ENCODE assay signal across 8 mouse cellular contexts in the genomic region with DNA sequence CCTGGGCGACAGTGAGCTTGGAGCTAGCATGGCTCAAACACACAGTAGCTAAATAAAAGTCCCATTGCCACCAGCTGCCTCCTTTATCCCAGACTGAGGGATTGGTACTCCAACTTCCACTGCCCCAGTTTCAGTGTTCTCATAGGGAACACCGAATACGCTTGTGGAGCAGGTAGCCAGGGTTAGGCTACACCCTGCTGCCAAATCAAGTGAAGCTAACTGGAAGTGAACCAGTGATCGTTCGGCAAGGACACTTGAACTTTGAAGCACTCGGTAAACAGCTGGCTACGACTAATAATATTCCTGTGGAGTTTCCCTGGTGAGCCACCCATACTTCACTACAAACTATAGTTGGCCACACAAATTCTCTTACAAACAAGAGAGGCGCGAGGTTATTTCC. TPM values are rescaled to one million over a fixed set of nuclear protein-coding genes. Genes with fewer than 3 reads are reported as not detected.
DNase-seq lines count a peak whose midpoint lies in the region; ATAC-seq and TF ChIP-seq lines count a peak whose summit lies in the region.

No protein-coding gene starts in this region.

- DNase-seq in hindbrain, embryonic 11.5 days (ENCODE audit: low spot score) = no peak
- no peak for DNase-seq in left cerebral cortex, postnatal 4 days
- no peak for DNase-seq in frontal cortex, postnatal 10 days (ENCODE audit: low spot score in 2 of 2)

- H3K4me3 ChIP-seq in megakaryocyte, embryonic 14.5 days (replicated peaks) = peak overlapping the region; percentile 97
- peak overlapping the region; percentile 93 for H3K4me3 ChIP-seq in hindbrain, embryonic 11.5 days (ENCODE audit: low read depth, low read length)
- peak overlapping the region; percentile 85 for H3K4me3 ChIP-seq in liver, embryonic 15.5 days (replicated peaks)
- peak overlapping the region; percentile 0; the same call in 1 of the 2 replicates for H3K4me3 ChIP-seq in small intestine, adult 2 months (ENCODE audit: low read depth, low read length)

- H3K4me2 ChIP-seq in hindbrain, embryonic 11.5 days (replicated peaks; ENCODE audit: low read depth, low read length) = 0 out of 2 replicates have a peak overlapping the region, but pooled peaks have one; percentile 88
- peak overlapping the region; percentile 90 for H3K4me2 ChIP-seq in liver, embryonic 15.5 days

- intact Hi-C loops in left cerebral cortex, postnatal 4 days (cut with DNase I) = no loop called here

- no peaks in the 10 kb centered on the region for H3K27me3 ChIP-seq in megakaryocyte, embryonic 14.5 days (replicated peaks)
- no peaks in the 10 kb centered on the region for H3K27me3 ChIP-seq in hindbrain, embryonic 11.5 days (ENCODE audit: control insufficient read depth, insufficient read depth, low read length)
- no peaks in the 10 kb centered on the region for H3K27me3 ChIP-seq in liver, embryonic 15.5 days
- H3K27me3 ChIP-seq in small intestine, adult 2 months (ENCODE audit: control insufficient read depth, insufficient read depth, low read length) = no peaks in the 10 kb centered on the region

- H3K36me3 ChIP-seq in megakaryocyte, embryonic 14.5 days (replicated peaks; ENCODE audit: low read length) = peaks cover 1% of the 10 kb centered on the region
- no peaks in the 10 kb centered on the region for H3K36me3 ChIP-seq in hindbrain, embryonic 11.5 days (ENCODE audit: control insufficient read depth, insufficient read depth, low read length)
- H3K36me3 ChIP-seq in liver, embryonic 15.5 days (replicated peaks) = no peaks in the 10 kb centered on the region
- no peaks in the 10 kb centered on the region for H3K36me3 ChIP-seq in small intestine, adult 2 months (ENCODE audit: control insufficient read depth, insufficient read depth, low read length)

- no peak for TF ChIP-seq POLR2A in small intestine, adult 2 months (IDR thresholded peaks at IDR 0.05; ENCODE audit: low read depth, low read length)

- peaks cover 47% of the 10 kb centered on the region for H3K4me1 ChIP-seq in megakaryocyte, embryonic 14.5 days
- peaks cover 7% of the 10 kb centered on the region for H3K4me1 ChIP-seq in hindbrain, embryonic 11.5 days (replicated peaks; ENCODE audit: control insufficient read depth, insufficient read depth, low read length)
- peaks cover 38% of the 10 kb centered on the region for H3K4me1 ChIP-seq in liver, embryonic 15.5 days (replicated peaks)
- peaks cover 13% of the 10 kb centered on the region for H3K4me1 ChIP-seq in small intestine, adult 2 months (ENCODE audit: control insufficient read depth, insufficient read depth, insufficient read length, low read length)

- no peak overlapping the region for H3K27ac ChIP-seq in hindbrain, embryonic 11.5 days (ENCODE audit: low read depth, low read length)
- no peak overlapping the region for H3K27ac ChIP-seq in liver, embryonic 15.5 days (replicated peaks)
- no peak overlapping the region for H3K27ac ChIP-seq in small intestine, adult 2 months (ENCODE audit: insufficient read depth, low read depth, low read length)

- TF ChIP-seq CTCF in small intestine, adult 2 months (IDR thresholded peaks at IDR 0.05; ENCODE audit: extremely low read depth, insufficient read length, insufficient replicate concordance, low read depth, low read length) = no peak

- H3K9me3 ChIP-seq in megakaryocyte, embryonic 14.5 days = no peaks in the 10 kb centered on the region
- no peaks in the 10 kb centered on the region for H3K9me3 ChIP-seq in hindbrain, embryonic 11.5 days (ENCODE audit: control insufficient read depth, low read length)
- no peaks in the 10 kb centered on the region for H3K9me3 ChIP-seq in liver, embryonic 15.5 days (replicated peaks)

- ATAC-seq in megakaryocyte, adult 5-6 weeks (ENCODE audit: poor library complexity, severe bottlenecking) = no peak
- no peak for ATAC-seq in hindbrain, embryonic 11.5 days (ENCODE audit: low FRiP score)
- ATAC-seq in liver, embryonic 15.5 days (ENCODE audit: insufficient read depth) = no peak
- ATAC-seq in frontal cortex, adult (ENCODE audit: low TSS enrichment) = no peak

- no peak overlapping the region for H3K9ac ChIP-seq in hindbrain, embryonic 11.5 days (ENCODE audit: low read depth, low read length)
- H3K9ac ChIP-seq in liver, embryonic 15.5 days = peak overlapping the region; percentile 8; the same call in 1 of the 2 replicates

- WGBS in hindbrain, embryonic 11.5 days = 91% methylated on average over 9 of the region's 9 CpGs
- 74% methylated on average over 9 of the region's 9 CpGs for WGBS in liver, embryonic 15.5 days (ENCODE audit: insufficient replicate concordance)
- 25% methylated on average over 9 of the region's 9 CpGs for WGBS in small intestine, adult 2 months

RNA-seq across cellular contexts. Expression of gene Nrbf2, which starts 1.6 kb away (rescaled TPM):
- 44.9 and 49.4 TPM in 2 replicates for polyA plus RNA-seq in megakaryocyte, embryonic 14.5 days (2012; ENCODE audit: insufficient read depth, low replicate concordance)
- 33.4 and 39.7 TPM in 2 replicates for total RNA-seq in megakaryocyte, adult 5-6 weeks (2015)
- total RNA-seq in megakaryocyte, adult 5-6 weeks (2017) = 20.7 and 24.6 TPM in 2 replicates
- polyA plus RNA-seq in hindbrain, embryonic 11.5 days (2014; fragmentation: Nextera tagmentation; extraction: Ambion mirVana) = 49.5 and 51.5 TPM in 2 replicates
- polyA plus RNA-seq in liver, embryonic 15.5 days (2015; fragmentation: Nextera tagmentation; extraction: Ambion mirVana) = 14.3 and 15.7 TPM in 2 replicates
- polyA plus RNA-seq in small intestine, adult 2 months (2012; rRNA removed) = 5.0 and 9.0 TPM in 2 replicates
- 10 to 100 TPM; 14.4 to 16.1 TPM for total RNA-seq in left cerebral cortex, postnatal 4 days (2021)

Comparison
In these comparisons a context has a peak if more than half of its experiments do, and no peak if none do; other contexts are left out.
1. H3K4me3 ChIP-seq: peak in every context shown above with its lines; median percentile 97 in megakaryocyte, embryonic 14.5 days; 93 in hindbrain, embryonic 11.5 days; 85 in liver, embryonic 15.5 days; 0 in small intestine, adult 2 months.